Mouse (Mus musculus): ENCODE measurements at regions not wholly inside any gene's neighbourhood (a gene's known extent, or its start where the extent isn't known, plus 50 kb on each side); places are given as distances from the start of the nearest gene placed in this dataset.

DNA sequence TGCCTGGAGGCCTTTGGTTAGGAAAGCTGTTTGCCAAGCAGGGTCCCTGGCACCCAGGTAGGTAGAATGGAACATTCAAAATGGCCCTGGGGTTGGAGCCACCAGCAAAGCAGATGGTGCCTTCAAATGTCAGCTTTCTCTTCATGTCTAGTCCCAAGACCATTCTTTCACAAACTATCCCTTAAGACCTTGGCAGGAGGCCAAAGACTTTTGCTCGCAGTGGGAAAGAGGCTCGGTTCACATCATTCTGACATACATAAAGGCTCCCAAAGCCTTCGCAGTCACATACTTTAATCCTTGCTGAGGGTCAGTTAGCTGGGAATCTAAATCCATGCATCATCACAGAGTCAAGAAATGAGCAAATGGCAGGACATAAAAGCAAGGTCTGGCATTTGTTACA lies 50.5 kb upstream of the Ppp2r5a start:
- TF ChIP-seq KAT2A (conservative IDR thresholded peaks at IDR 0.05; ENCODE audit: low read depth, low read length) (no peak), CTCF (IDR thresholded peaks at IDR 0.05 in 2 of 3, conservative IDR thresholded peaks at IDR 0.05 in 1 of 3; ENCODE audit: control insufficient read depth in 1 of 3, insufficient read depth in 1 of 3, low read depth in 2 of 3, low read length in 3 of 3, poor library complexity in 1 of 3, severe bottlenecking in 1 of 3) (no peak), MXI1 (IDR thresholded peaks at IDR 0.05; ENCODE audit: low read depth, low read length) (no peak), MAFK (IDR thresholded peaks at IDR 0.05; ENCODE audit: borderline replicate concordance, low read depth, low read length) (no peak), ZKSCAN1 (IDR thresholded peaks at IDR 0.05; ENCODE audit: low read depth, low read length) (no peak), EP300 (IDR thresholded peaks at IDR 0.05; ENCODE audit: low read depth in 1 of 2, low read length in 2 of 2) (no peak), USF1 (IDR thresholded peaks at IDR 0.05; ENCODE audit: low read depth, low read length) (no peak), POLR2A (IDR thresholded peaks at IDR 0.05; ENCODE audit: control insufficient read depth in 1 of 2, insufficient read depth in 1 of 2, low read depth in 1 of 2, low read length in 2 of 2, poor library complexity in 1 of 2) (no peak), RAD21 (IDR thresholded peaks at IDR 0.05; ENCODE audit: low read depth, low read length) (no peak), TCF12 (IDR thresholded peaks at IDR 0.05; ENCODE audit: low read depth, low read length) (no peak), MEF2A (IDR thresholded peaks at IDR 0.05; ENCODE audit: extremely low read depth, insufficient replicate concordance, low read depth, low read length, poor library complexity, severe bottlenecking) (no peak), GATA1 (IDR thresholded peaks at IDR 0.05; ENCODE audit: low read depth, low read length) (no peak), ZNF384 (IDR thresholded peaks at IDR 0.05; ENCODE audit: low read depth, low read length) (no peak)

Measured in MEL (cell line).